Mouse (Mus musculus) C2C12 (cell line): Measurements from ENCODE around the gene Fmod.

ENCODE experiments used
- CTCF ChIP-seq: IDR thresholded peaks from one replicate; pipeline ENCODE4 v1.5.1; 2011; ENCODE audit not compliant: control insufficient read depth, insufficient read depth, insufficient read length
- MYOG ChIP-seq: IDR thresholded peaks from one replicate; pipeline ENCODE4 v1.6.1; 2011; ENCODE audit not compliant: control insufficient read depth, insufficient read length; ENCODE audit errors: extremely low read depth
- USF1 ChIP-seq: IDR thresholded peaks from one replicate; pipeline ENCODE4 v1.6.1; 2011; ENCODE audit warnings: low read depth, mild to moderate bottlenecking, control low read depth, moderate library complexity

GRCm38 (mm10) chr1:134039361-134039760 is 2.3 kb downstream of the Fmod start:
- no peak for TF ChIP-seq MYOG
- TF ChIP-seq CTCF, result no peak
- TF ChIP-seq USF1, result no peak
